Mouse (Mus musculus): ENCODE data around the gene Gm10681.
"Not testable (repeated sequence)": the region's sequence is repeated elsewhere in the genome, so short reads cannot be mapped to it uniquely, and the experiment has no call there.

The Gm10681 gene

GRCm38 (mm10) chr3:98588707-98589106 lies at the start of gene Gm10681:
Gm10681 (minus strand) TSS chr3:98588807.
- no peak for DNase-seq (ENCODE audit: low read depth, low spot score)

DNA sequence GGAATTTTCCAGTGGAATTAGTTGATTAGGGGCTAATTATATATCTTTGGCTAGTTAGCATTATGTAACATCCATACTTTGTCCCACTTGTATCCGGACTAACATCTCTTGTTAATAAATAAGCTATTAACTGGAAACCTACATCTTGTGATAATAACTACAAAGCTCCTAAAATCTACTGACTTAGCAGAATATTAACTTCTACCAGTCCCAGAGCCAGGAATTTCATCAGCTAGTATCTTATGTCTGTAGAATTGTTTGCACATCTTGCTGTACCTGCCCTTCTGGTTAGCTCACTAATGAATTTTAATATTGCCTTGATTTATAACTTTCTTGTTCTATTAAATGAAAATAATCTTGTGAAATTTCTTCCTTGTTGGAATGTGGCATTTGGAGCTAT lies 46.5 kb upstream of the Gm10681 start:
- DNase-seq (ENCODE audit: low read depth, low spot score): no peak

GRCm38 (mm10) chr3:98630152-98630551 lies 41.5 kb upstream of the Gm10681 start, which contains the start of gene Hsd3b5:
Hsd3b5 (minus strand) TSS chr3:98630252.
- no peak for DNase-seq (ENCODE audit: low read depth, low spot score)

DNA sequence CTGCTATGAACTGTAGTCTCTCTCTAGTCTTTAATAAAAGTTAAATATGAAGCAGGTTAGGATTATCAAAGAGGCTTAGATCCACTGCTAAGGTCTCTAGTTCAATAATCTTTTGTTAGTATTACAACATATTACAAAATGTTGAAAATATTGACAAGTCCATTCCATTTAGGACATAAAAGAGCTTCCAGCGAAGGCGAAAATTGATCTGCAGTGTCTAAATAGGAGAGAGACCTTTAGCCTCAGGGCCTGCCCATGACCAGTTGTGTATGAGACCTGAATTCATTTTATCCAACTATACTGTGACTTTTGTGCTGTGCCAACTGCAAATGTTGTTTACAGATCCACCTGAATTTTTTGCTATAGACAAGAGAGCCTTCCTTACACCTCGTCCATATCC lies 41.0 kb upstream of the Gm10681 start:
- DNase-seq (ENCODE audit: low read depth, low spot score): no peak

- DNase-seq (ENCODE audit: low read depth, low spot score): not testable (repeated sequence)
Observed at GRCm38 (mm10) chr3:98616786-98617185, 28.2 kb upstream of the Gm10681 start.

DNA sequence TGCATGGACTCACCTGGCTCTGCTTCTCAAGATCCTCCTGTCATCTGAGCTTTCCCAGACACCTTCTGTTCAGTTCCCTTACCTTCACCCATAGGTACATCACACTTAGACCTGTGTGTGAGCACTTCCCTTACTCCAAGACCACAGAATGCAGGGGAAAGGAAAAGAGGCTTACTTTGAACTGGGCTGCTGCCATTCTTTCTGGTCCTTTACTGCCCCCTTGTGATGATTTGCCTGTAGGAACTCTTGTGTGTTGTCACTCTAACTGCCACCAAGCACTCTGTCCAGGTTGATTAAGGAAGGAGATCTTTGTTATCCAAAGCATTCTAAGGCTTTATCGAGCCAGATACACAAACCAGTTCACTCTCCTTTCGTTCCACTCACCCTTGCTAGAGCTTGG lies 27.6 kb upstream of the Gm10681 start:
- not testable (repeated sequence) for DNase-seq (ENCODE audit: low read depth, low spot score)

GRCm38 (mm10) chr3:98614406-98614927 lies 25.9 kb upstream of the Gm10681 start:
- not testable (repeated sequence) for DNase-seq (ENCODE audit: low read depth, low spot score)

- DNase-seq (ENCODE audit: low read depth, low spot score): no peak
Observed at GRCm38 (mm10) chr3:98613963-98614362, 25.4 kb upstream of the Gm10681 start.

DNA sequence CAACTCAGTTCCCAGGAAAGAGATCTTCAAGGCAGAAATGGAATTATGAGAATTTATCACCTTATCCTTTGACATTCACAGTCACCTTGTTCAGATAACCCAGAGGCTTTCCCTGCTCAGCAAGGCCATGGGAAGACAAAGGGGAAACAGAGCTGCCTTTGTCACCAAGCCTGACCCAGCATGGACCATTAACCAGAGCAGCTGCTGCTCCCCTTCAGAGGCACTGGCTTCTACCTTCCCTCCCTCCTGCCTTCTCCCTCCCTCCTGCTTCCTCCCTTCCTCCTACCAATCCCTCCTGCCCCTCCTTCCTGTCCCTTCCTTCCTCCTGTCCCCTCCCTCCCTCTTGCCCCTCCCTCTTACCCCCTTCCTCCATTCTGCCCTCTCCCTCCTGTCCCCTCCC lies 24.9 kb upstream of the Gm10681 start:
- DNase-seq (ENCODE audit: low read depth, low spot score): not testable (repeated sequence)

GRCm38 (mm10) chr3:98587721-98588120 lies 886 bp downstream of the Gm10681 start:
- no peak for DNase-seq (ENCODE audit: low read depth, low spot score)

GRCm38 (mm10) chr3:98582622-98583021 lies 6.0 kb downstream of the Gm10681 start:
- DNase-seq (ENCODE audit: low read depth, low spot score): not testable (repeated sequence)

- DNase-seq (ENCODE audit: low read depth, low spot score): not testable (repeated sequence)
Observed at GRCm38 (mm10) chr3:98582202-98582601, 6.4 kb downstream of the Gm10681 start.

- not testable (repeated sequence) for DNase-seq (ENCODE audit: low read depth, low spot score)
Observed at GRCm38 (mm10) chr3:98581024-98581423, 7.6 kb downstream of the Gm10681 start.

GRCm38 (mm10) chr3:98567717-98568116 lies 20.9 kb downstream of the Gm10681 start:
- not testable (repeated sequence) for DNase-seq (ENCODE audit: low read depth, low spot score)

GRCm38 (mm10) chr3:98564894-98565293 lies 23.7 kb downstream of the Gm10681 start:
- DNase-seq (ENCODE audit: low read depth, low spot score): not testable (repeated sequence)

GRCm38 (mm10) chr3:98563831-98564230 lies 24.8 kb downstream of the Gm10681 start:
- DNase-seq (ENCODE audit: low read depth, low spot score): not testable (repeated sequence)

- DNase-seq (ENCODE audit: low read depth, low spot score): not testable (repeated sequence)
Observed at GRCm38 (mm10) chr3:98560711-98561110, 27.9 kb downstream of the Gm10681 start.

DNA sequence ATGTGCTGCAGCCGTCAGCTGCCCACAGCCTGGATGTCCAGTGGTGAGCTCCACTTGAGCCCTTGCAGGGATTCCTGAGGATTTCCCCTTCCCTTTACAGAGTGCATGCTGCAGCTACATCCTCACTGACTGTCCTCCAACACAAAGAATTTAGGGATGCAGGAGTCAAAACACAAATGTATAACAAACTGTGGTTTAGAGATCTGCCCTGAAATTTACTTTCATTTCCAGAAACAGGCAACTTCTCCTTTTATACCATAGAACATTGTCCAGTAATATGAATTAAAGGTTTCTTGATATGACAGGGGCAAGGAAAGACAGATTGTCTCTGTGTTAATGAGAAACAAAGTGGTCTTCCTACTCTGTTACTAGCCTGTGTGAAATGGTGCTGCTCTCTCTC lies 37.8 kb downstream of the Gm10681 start:
- DNase-seq (ENCODE audit: low read depth, low spot score): not testable (repeated sequence)

DNA sequence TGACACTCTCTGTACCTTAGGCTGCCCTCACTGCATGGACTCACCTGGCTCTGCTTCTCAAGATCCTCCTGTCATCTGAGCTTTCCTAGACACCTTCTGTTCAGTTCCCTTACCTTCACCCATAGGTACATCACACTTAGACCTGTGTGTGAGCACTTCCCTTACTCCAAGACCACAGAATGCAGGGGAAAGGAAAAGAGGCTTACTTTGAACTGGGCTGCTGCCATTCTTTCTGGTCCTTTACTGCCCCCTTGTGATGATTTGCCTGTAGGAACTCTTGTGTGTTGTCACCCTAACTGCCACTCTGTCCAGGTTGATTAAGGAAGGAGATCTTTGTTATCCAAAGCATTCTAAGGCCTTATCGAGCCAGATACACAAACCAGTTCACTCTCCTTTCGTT lies 38.4 kb downstream of the Gm10681 start:
- not testable (repeated sequence) for DNase-seq (ENCODE audit: low read depth, low spot score)

GRCm38 (mm10) chr3:98548495-98548894 lies 40.1 kb downstream of the Gm10681 start:
- not testable (repeated sequence) for DNase-seq (ENCODE audit: low read depth, low spot score)

DNA sequence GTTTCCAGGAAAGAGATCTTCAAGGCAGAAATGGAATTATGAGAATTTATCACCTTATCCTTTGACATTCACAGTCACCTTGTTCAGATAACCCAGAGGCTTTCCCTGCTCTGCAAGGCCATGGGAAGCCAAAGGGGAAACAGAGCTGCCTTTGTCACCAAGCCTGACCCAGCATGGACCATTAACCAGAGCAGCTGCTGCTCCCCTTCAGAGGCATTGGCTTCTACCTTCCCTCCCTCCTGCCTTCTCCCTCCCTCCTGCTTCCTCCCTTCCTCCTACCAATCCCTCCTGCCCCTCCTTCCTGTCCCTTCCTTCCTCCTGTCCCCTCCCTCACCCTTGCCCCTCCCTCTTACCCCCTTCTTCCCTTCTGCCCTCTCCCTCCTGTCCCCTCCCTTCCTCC lies 41.0 kb downstream of the Gm10681 start:
- not testable (repeated sequence) for DNase-seq (ENCODE audit: low read depth, low spot score)

GRCm38 (mm10) chr3:98524978-98525377 lies 63.6 kb downstream of the Gm10681 start:
- not testable (repeated sequence) for DNase-seq (ENCODE audit: low read depth, low spot score)

DNA sequence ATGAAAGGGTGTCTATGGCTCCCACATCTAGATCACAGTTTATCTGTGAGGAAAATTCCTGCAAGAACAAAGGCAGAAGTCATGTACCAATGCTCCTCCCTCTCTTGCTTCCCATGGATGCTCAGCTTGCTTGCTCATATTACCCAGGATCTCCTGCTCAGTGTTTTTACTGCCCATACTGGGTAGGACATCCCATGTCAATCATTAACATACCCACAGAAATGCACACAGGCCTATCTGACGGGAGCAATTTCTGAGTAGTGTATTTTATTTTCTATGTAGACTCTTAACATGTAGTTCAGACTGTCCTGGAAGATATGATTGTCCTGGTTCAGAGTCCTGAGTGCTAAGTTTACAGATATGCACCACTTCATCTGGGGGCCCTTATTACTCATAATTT lies 64.1 kb downstream of the Gm10681 start:
- DNase-seq (ENCODE audit: low read depth, low spot score): not testable (repeated sequence)

GRCm38 (mm10) chr3:98522779-98523178 lies 65.8 kb downstream of the Gm10681 start:
- DNase-seq (ENCODE audit: low read depth, low spot score): not testable (repeated sequence)

Measured in CD4-positive, CD25-positive, alpha-beta regulatory T cell, adult 2 months (primary cell).